Mouse (Mus musculus) kidney, embryonic 16.5 days (tissue): Measurements from ENCODE around the gene Tceanc2. TPM values are rescaled to one million over a fixed set of nuclear protein-coding genes. Genes with fewer than 3 reads are reported as not detected.

Source experiments
- ATAC-seq: fragments of 200-750 bp; cut with Nextera tagmentation; 2 replicates; pipeline ENCODE4 v1.8.0; 2017; ENCODE audit warnings: moderate TSS enrichment; ENCODE audit not compliant: low FRiP score, low TSS enrichment
- H3K27ac ChIP-seq: fragments of 300-500 bp; sonication (generic); 2 replicates; pipeline ENCODE4 v1.5.1; 2014; ENCODE audit warnings: low read length
- H3K27me3 ChIP-seq: fragments of 300-500 bp; sonication (generic); 2 replicates; pipeline ENCODE4 v1.6.1; 2014; ENCODE audit warnings: low read length, control low read depth, mixed read lengths; ENCODE audit not compliant: insufficient read depth
- H3K36me3 ChIP-seq: fragments of 300-500 bp; sonication (generic); 2 replicates; pipeline ENCODE4 v1.6.1; 2014; ENCODE audit warnings: low read length, control low read depth, mixed read lengths; ENCODE audit not compliant: insufficient read depth
- H3K4me1 ChIP-seq: fragments of 300-500 bp; sonication (generic); 2 replicates; pipeline ENCODE4 v1.6.1; 2014; ENCODE audit warnings: low read length, control low read depth, mixed read lengths; ENCODE audit not compliant: insufficient read depth
- H3K4me2 ChIP-seq: fragments of 300-500 bp; sonication (generic); replicated peaks from 2 replicates; pipeline ENCODE4 v1.6.1; 2014; ENCODE audit warnings: low read depth, low read length
- H3K4me3 ChIP-seq: fragments of 300-500 bp; sonication (generic); 2 replicates; pipeline ENCODE4 v1.5.1; 2014; ENCODE audit warnings: mild to moderate bottlenecking, low read length
- H3K9ac ChIP-seq: fragments of 300-500 bp; sonication (generic); replicated peaks from 2 replicates; pipeline ENCODE4 v1.6.1; 2014; ENCODE audit warnings: low read length
- H3K9me3 ChIP-seq: fragments of 300-500 bp; sonication (generic); 2 replicates; pipeline ENCODE4 v1.6.1; 2016; ENCODE audit warnings: low read length, control low read depth
- WGBS: fragments of 180-500 bp; shearing (Covaris S2); extraction: QIAGEN DNeasy Blood & Tissue Kit; methylation state at CpG from one replicate; pipeline ENCODE4 v1.1.7; 2014; 5-methylcytosine and 5-hydroxymethylcytosine counted together
- polyA plus RNA-seq: library from polyadenylated mRNA; unstranded; fragments of >200 nt; fragmentation: Nextera tagmentation; extraction: Ambion mirVana; gene quantifications from 2 replicates; pipeline ENCODE4 v1.2.1, GENCODE M21; 2015

Tceanc2 gene
- polyA plus RNA-seq = 22.1 and 29.7 TPM in 2 replicates

DNA sequence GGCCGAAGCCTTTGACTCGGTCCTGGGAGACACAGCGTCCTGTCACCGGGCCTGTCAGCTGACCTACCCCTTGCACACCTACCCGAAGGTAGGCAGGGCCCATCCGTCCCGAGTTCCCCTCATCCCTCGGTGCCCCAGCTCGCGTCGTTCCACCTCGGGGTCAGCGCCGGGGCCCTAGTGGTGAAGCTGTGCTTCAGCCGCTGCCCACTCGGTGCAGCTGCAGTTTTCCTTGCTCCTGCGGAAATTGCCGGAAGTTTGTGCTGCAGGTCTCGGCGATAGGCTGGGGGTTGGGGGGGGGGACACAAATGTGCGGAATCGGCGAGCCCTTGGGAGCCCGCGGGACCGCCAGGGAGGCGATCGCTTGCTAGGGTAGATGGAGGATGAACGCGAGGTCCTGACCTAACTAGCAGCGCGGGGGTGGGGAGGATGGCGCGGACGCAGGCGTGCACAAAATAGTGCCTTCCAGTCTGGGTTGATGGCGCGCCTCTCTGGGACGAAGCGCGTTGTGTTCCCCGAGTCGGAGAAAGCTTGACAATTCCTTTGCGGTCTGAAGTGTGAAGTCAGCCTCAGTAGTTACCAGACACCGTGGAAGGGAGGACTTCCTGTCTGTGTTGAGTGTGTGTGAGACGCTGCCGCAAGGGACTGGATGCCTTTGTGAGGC, at the start of gene Tceanc2:
Gene Tceanc2 (minus strand): TSS at position 287 of the 661 bp plus-strand sequence.
- Histone ChIP-seq H3K4me1 (peaks cover 26% of the 10 kb centered on the region), H3K4me3 (peak within 1 kb of the TSS; percentile 70), H3K9me3 (no peaks in the 10 kb centered on the region), H3K36me3 (no peaks in the 10 kb centered on the region; the same call in 1 of the 2 replicates), H3K27ac (peak within 1 kb of the TSS; percentile 99), H3K4me2 (peak within 1 kb of the TSS; percentile 60), H3K27me3 (no peaks in the 10 kb centered on the region), H3K9ac (peak within 1 kb of the TSS; percentile 77)
- under 1% methylated on average over 45 of the region's 47 CpGs for WGBS
- peak; percentile 8 for ATAC-seq

DNA sequence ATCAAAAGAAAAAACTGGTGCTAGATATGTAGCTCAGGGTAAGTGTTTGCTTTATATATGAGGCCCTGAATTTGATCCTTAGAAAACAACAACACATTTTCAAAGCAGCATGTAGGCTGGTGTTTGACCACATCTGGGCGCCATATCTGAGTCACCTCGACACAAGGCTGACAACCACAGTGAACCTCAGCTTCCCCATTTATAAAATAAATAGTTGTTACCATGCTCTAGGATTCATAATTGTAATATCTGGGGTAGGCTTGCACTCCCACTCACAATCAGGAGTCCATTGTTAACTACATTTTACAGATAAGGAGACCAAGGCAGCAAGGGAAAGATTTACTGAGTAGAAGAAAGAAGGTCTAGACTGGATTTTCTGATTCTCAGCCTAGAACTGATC, 47.4 kb upstream of the Tceanc2 start:
- Histone ChIP-seq H3K27me3 (no peaks in the 10 kb centered on the region), H3K36me3 (0 out of 2 replicates have a peak, but pooled peaks cover 6% of the 10 kb centered on the region), H3K27ac (no peak overlapping the region), H3K9me3 (no peaks in the 10 kb centered on the region), H3K4me2 (no peak overlapping the region), H3K4me3 (no peak overlapping the region), H3K4me1 (no peaks in the 10 kb centered on the region), H3K9ac (no peak overlapping the region)
- 88% methylated on average over 2 of the region's 2 CpGs for WGBS
- ATAC-seq = no peak

DNA sequence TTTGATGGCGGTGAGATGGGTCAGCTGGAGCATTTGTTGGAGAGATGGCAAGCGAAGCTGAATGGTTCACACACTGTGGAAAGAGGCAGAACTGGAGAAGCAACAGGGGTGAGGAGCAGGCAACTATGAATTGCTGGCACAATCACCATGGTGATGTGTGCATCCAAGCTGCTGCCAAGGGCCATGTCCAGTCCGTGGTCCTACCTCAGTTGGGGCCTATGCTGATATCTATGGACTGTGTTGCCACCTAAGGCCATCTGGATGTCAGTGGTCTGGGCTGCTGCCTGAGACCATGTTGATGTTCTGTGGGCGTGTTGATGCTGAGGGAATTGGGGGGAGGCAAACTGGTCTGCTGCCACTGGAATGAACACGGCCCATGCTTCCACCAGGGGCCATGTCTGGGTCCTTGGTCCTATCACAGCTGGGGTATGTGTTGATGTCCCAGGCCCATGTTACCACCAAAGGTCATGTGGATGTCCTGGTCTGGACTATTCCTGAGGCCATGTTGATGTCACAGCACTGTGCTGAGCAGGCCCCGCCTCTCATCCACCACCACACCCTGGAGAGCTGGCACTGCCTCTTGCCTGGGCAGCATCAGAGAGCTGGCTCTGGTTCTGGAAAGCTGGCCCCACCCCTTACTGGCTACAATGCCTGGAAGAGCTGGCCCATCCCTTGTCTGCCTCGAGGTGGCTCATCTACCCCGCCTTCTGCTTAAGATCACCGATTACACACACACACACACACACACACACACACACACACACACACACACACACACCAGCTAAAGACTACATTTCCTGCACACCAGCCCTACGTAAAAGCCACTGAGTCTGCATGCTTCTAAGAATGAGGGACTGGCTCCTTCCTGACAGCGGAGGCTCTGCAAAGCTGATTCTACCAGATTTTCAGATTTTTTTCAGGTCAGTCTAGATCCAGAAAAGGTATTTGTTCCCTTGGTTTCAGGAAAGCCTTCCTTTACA, 44.6 kb upstream of the Tceanc2 start:
- Histone ChIP-seq H3K9ac (no peak overlapping the region), H3K4me3 (no peak overlapping the region), H3K4me1 (no peaks in the 10 kb centered on the region), H3K27ac (no peak overlapping the region), H3K36me3 (no peaks in the 10 kb centered on the region), H3K9me3 (no peaks in the 10 kb centered on the region), H3K27me3 (no peaks in the 10 kb centered on the region), H3K4me2 (no peak overlapping the region)
- ATAC-seq = no peak
- WGBS = 77% methylated on average over 11 of the region's 11 CpGs

DNA sequence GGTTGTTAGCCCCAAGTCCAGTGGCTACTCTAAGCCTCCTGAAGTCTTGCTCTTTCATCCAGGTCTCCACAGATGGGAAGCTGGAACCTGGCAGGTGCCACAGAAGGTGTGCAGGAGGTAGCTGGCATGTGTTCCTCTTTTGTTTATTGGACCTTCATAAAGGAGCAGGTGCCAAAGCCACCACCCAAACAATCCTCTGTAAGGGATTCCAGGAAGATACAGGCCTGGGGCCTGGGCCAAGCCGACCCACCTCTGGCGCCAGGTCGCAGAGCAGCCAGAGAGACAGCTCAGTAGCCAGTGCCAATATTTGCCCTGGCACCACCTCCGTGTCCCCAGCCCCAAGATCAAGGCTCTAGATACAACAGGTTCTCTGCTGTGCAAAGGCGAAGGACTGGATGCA, 42.6 kb upstream of the Tceanc2 start:
- no peak for ATAC-seq

DNA sequence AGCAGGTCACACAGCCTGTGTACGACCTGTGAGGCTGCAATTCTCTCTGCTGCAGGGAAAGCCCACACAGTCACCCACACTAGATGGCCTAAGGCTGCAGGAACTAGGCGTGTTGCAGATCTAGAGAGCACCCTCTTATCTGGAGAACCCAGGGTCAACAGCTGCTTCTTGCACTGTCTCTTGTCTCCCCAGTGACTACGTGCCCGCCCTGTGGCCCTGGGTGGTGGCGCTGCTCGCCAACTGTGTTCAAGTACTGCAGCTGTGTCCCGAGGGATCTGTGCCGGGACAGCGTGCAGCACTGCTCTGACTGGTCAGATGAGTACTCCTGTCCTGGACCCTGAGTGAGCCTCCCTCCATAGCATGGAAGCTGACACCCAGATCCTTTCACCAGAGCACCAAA, 38.7 kb upstream of the Tceanc2 start:
- no peak for ATAC-seq
- H3K9ac ChIP-seq = no peak overlapping the region
- H3K27me3 ChIP-seq = no peaks in the 10 kb centered on the region
- no peaks in the 10 kb centered on the region for H3K36me3 ChIP-seq
- no peak overlapping the region for H3K4me3 ChIP-seq
- no peaks in the 10 kb centered on the region for H3K9me3 ChIP-seq
- H3K4me1 ChIP-seq = no peaks in the 10 kb centered on the region
- no peak overlapping the region for H3K4me2 ChIP-seq
- H3K27ac ChIP-seq = no peak overlapping the region
- 83% methylated on average over 9 of the region's 9 CpGs for WGBS

More for the DNA sequence above, 42.6 kb upstream of the Tceanc2 start:
- Histone ChIP-seq H3K4me2 (no peak overlapping the region), H3K27me3 (no peaks in the 10 kb centered on the region), H3K36me3 (no peaks in the 10 kb centered on the region), H3K9me3 (no peaks in the 10 kb centered on the region), H3K4me1 (no peaks in the 10 kb centered on the region), H3K27ac (no peak overlapping the region), H3K4me3 (no peak overlapping the region), H3K9ac (no peak overlapping the region)
- WGBS = 92% methylated on average over 5 of the region's 5 CpGs

DNA sequence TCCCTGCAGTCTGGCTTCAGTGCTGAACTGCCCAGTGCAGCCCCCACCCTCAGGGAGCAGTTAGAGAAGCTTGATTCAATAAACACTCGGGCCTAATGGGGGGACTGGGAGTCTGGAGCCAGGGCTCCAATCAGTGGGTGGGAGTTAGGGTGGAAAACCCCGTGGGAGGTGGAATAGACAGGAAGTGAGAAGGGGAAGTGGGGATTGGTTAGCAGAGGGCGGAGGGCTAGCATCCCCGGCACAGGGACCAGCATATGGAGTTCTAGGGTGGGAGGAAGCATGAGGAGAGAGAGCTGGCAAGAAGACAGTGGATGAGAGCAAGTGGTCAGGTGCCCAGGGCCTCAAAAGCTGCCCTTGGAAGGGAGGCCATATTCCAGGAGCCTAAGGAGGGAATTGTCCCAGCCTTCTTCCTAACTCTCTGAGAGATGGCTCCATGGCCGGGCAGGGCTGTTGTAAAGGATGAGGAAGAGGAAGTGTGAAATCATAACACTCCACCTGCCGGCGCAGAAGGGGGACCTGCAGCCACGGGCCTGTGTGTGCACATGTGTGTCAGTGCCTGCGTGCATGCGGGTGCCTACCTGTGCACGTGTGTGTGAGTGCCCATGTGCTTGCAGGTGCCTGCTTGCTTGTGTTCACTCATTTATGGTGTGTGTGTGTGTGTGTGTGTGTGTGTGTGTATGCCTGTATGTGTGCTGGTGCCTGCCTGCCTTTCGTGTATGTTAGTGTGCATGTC, 34.5 kb upstream of the Tceanc2 start:
- ATAC-seq = no peak
- Histone ChIP-seq H3K9me3 (no peaks in the 10 kb centered on the region), H3K27ac (no peak overlapping the region), H3K4me2 (no peak overlapping the region), H3K4me3 (no peak overlapping the region), H3K9ac (no peak overlapping the region), H3K4me1 (0 out of 2 replicates have a peak, but pooled peaks cover 8% of the 10 kb centered on the region), H3K36me3 (no peaks in the 10 kb centered on the region), H3K27me3 (no peaks in the 10 kb centered on the region)
- 63% methylated on average over 12 of the region's 12 CpGs for WGBS

DNA sequence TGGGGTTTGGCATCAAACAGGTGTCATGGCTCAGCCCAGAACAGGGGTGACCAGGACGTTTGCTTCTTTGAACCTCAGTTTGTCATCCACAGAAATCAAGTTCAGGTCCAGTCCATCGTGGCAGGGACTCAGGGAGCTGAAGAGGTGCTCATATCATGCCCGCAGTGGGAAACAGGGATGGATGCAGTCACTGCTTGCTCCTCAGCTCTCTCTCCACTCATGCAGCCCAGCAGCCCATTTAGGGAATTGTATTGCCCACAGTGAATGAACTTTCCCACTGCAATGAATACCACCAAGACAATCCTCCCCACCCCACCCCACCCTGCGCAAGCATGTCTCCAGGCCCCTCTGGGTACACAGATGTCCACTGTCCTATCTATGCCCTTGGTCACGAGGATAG, 33.0 kb upstream of the Tceanc2 start:
- no peak for ATAC-seq
- Histone ChIP-seq H3K27ac (no peak overlapping the region), H3K4me2 (no peak overlapping the region), H3K4me3 (no peak overlapping the region), H3K27me3 (no peaks in the 10 kb centered on the region), H3K36me3 (no peaks in the 10 kb centered on the region), H3K4me1 (0 out of 2 replicates have a peak, but pooled peaks cover 8% of the 10 kb centered on the region), H3K9ac (no peak overlapping the region), H3K9me3 (no peaks in the 10 kb centered on the region)
- 80% methylated on average over 5 of the region's 5 CpGs for WGBS

DNA sequence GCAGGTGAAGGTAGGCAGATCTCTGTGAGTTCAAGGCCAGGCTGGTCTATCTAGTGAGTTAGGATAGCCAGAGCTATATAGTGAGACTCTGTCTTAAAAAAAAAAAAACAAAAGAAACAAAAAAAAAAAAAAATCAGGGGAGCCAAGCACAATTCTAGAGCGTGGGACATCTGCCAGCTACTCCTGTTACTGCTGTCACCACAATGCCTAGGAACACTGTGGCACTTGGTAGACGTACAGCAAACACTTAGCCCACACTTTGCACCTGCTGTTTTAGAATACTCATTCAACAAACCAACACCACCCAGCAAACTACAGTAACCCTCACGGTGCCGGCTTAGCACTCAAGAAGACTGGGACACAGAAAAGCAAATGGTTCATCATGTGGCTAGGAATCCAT, 32.5 kb upstream of the Tceanc2 start:
- Histone ChIP-seq H3K4me1 (0 out of 2 replicates have a peak, but pooled peaks cover 8% of the 10 kb centered on the region), H3K9ac (no peak overlapping the region), H3K4me2 (no peak overlapping the region), H3K27me3 (no peaks in the 10 kb centered on the region), H3K27ac (no peak overlapping the region), H3K4me3 (no peak overlapping the region), H3K9me3 (no peaks in the 10 kb centered on the region), H3K36me3 (peaks cover under 1% of the 10 kb centered on the region; the same call in 1 of the 2 replicates)
- no peak for ATAC-seq
- WGBS = 77% methylated on average over 4 of the region's 4 CpGs

DNA sequence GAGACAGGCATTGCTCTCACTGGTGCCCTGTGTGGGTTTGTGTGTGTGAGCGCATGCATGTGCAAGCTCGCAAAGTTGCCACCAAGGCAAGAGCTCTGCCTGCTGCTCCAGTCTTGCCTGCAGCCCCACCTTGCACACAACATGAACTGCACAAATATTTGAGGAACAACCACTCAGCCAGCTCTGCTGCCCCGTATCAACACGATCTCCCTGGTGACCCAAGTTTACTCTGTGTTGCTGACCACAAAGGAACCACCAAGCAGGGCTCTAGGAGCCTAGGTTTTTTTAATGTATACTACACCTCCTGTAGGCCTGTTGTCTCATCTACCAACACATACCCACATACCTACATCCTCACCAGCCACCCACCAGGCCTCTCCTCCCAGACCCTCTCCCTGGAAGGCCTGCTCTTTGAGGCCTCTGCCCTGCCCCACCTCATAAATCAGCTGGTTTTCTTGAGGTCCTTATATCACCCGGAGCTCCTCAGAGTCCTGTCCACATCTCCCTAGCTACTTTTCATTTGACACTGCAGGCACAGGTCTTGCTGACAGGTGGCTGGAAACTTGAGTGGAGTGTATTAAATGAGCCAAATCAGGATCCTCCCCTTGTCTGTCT, 31.7 kb upstream of the Tceanc2 start:
- Histone ChIP-seq H3K27me3 (no peaks in the 10 kb centered on the region), H3K9me3 (no peaks in the 10 kb centered on the region), H3K4me1 (0 out of 2 replicates have a peak, but pooled peaks cover 8% of the 10 kb centered on the region), H3K9ac (no peak overlapping the region), H3K4me2 (no peak overlapping the region), H3K27ac (no peak overlapping the region), H3K36me3 (peaks cover 7% of the 10 kb centered on the region; the same call in 1 of the 2 replicates), H3K4me3 (no peak overlapping the region)
- 53% methylated on average over 5 of the region's 5 CpGs for WGBS
- peak; percentile 43; the same call in 1 of the 2 replicates for ATAC-seq
